Mouse (Mus musculus): Measurements from ENCODE around the gene App. TPM values are rescaled to one million over a fixed set of nuclear protein-coding genes. Genes with fewer than 3 reads are reported as not detected.

App gene
- polyA plus RNA-seq, 1 experiment from 2014 or later, result 239 TPM

GRCm38 (mm10) chr16:85084152-85084551, 89.4 kb downstream of the App start:
- Histone ChIP-seq H3K27ac (replicated peaks; ENCODE audit: low read depth, low read length) (no peak overlapping the region), H3K4me1 (ENCODE audit: control insufficient read depth, insufficient read depth, low read length) (peaks cover 7% of the 10 kb centered on the region), H3K4me2 (ENCODE audit: low read depth, low read length) (no peak overlapping the region), H3K9ac (ENCODE audit: low read depth, low read length) (no peak overlapping the region), H3K4me3 (ENCODE audit: low read depth, low read length) (no peak overlapping the region), H3K36me3 (ENCODE audit: control insufficient read depth, insufficient read depth, low read length) (peaks cover 25% of the 10 kb centered on the region), H3K27me3 (replicated peaks; ENCODE audit: control insufficient read depth, insufficient read depth, low read length) (no peaks in the 10 kb centered on the region), H3K9me3 (ENCODE audit: control insufficient read depth, low read length) (no peaks in the 10 kb centered on the region)
- DNase-seq (ENCODE audit: low spot score) (no peak), ATAC-seq (ENCODE audit: low read depth) (no peak)
- WGBS, result 78% methylated on average over 1 of the region's 1 CpGs

- ATAC-seq (ENCODE audit: low read depth) (no peak), DNase-seq (ENCODE audit: low spot score) (no peak)
- no peak overlapping the region for H3K4me3 ChIP-seq (ENCODE audit: low read depth, low read length)
- no peaks in the 10 kb centered on the region for H3K4me1 ChIP-seq (ENCODE audit: control insufficient read depth, insufficient read depth, low read length)
- H3K27ac ChIP-seq (replicated peaks; ENCODE audit: low read depth, low read length), result no peak overlapping the region
- H3K4me2 ChIP-seq (ENCODE audit: low read depth, low read length), result no peak overlapping the region
- peaks cover 62% of the 10 kb centered on the region for H3K36me3 ChIP-seq (ENCODE audit: control insufficient read depth, insufficient read depth, low read length)
- H3K9me3 ChIP-seq (ENCODE audit: control insufficient read depth, low read length), result no peaks in the 10 kb centered on the region
- H3K27me3 ChIP-seq (replicated peaks; ENCODE audit: control insufficient read depth, insufficient read depth, low read length), result no peaks in the 10 kb centered on the region
- no peak overlapping the region for H3K9ac ChIP-seq (ENCODE audit: low read depth, low read length)
- WGBS, result 78% methylated on average over 2 of the region's 2 CpGs
Measured at GRCm38 (mm10) chr16:85075330-85075729, 98.2 kb downstream of the App start.

GRCm38 (mm10) chr16:85074889-85075288, 98.7 kb downstream of the App start:
- ATAC-seq (ENCODE audit: low read depth) (no peak), DNase-seq (ENCODE audit: low spot score) (no peak)
- Histone ChIP-seq H3K27ac (replicated peaks; ENCODE audit: low read depth, low read length) (no peak overlapping the region), H3K4me1 (ENCODE audit: control insufficient read depth, insufficient read depth, low read length) (no peaks in the 10 kb centered on the region), H3K9me3 (ENCODE audit: control insufficient read depth, low read length) (no peaks in the 10 kb centered on the region), H3K4me3 (ENCODE audit: low read depth, low read length) (no peak overlapping the region), H3K27me3 (replicated peaks; ENCODE audit: control insufficient read depth, insufficient read depth, low read length) (no peaks in the 10 kb centered on the region), H3K4me2 (ENCODE audit: low read depth, low read length) (no peak overlapping the region), H3K9ac (ENCODE audit: low read depth, low read length) (no peak overlapping the region), H3K36me3 (ENCODE audit: control insufficient read depth, insufficient read depth, low read length) (peaks cover 59% of the 10 kb centered on the region)
- 83% methylated on average over 6 of the region's 6 CpGs for WGBS

GRCm38 (mm10) chr16:85072624-85073023, 100.9 kb downstream of the App start:
- Histone ChIP-seq H3K9ac (ENCODE audit: low read depth, low read length) (no peak overlapping the region), H3K27ac (replicated peaks; ENCODE audit: low read depth, low read length) (no peak overlapping the region), H3K4me2 (ENCODE audit: low read depth, low read length) (no peak overlapping the region), H3K9me3 (ENCODE audit: control insufficient read depth, low read length) (no peaks in the 10 kb centered on the region), H3K4me3 (ENCODE audit: low read depth, low read length) (no peak overlapping the region), H3K27me3 (replicated peaks; ENCODE audit: control insufficient read depth, insufficient read depth, low read length) (no peaks in the 10 kb centered on the region), H3K4me1 (ENCODE audit: control insufficient read depth, insufficient read depth, low read length) (no peaks in the 10 kb centered on the region), H3K36me3 (ENCODE audit: control insufficient read depth, insufficient read depth, low read length) (peaks cover 41% of the 10 kb centered on the region)
- ATAC-seq (ENCODE audit: low read depth), result no peak
- DNase-seq (ENCODE audit: low spot score), result no peak
- WGBS, result 92% methylated on average over 12 of the region's 12 CpGs

- DNase-seq (ENCODE audit: low spot score) (no peak), ATAC-seq (ENCODE audit: low read depth) (no peak)
- no peaks in the 10 kb centered on the region for H3K27me3 ChIP-seq (replicated peaks; ENCODE audit: control insufficient read depth, insufficient read depth, low read length)
- WGBS, result 95% methylated on average over 12 of the region's 12 CpGs
- no peak overlapping the region for H3K4me3 ChIP-seq (ENCODE audit: low read depth, low read length)
- H3K4me1 ChIP-seq (ENCODE audit: control insufficient read depth, insufficient read depth, low read length), result no peaks in the 10 kb centered on the region
- no peaks in the 10 kb centered on the region for H3K9me3 ChIP-seq (ENCODE audit: control insufficient read depth, low read length)
- H3K27ac ChIP-seq (replicated peaks; ENCODE audit: low read depth, low read length), result no peak overlapping the region
- peaks cover 34% of the 10 kb centered on the region for H3K36me3 ChIP-seq (ENCODE audit: control insufficient read depth, insufficient read depth, low read length)
- H3K9ac ChIP-seq (ENCODE audit: low read depth, low read length), result no peak overlapping the region
- H3K4me2 ChIP-seq (ENCODE audit: low read depth, low read length), result no peak overlapping the region
Measured at GRCm38 (mm10) chr16:85071791-85072190, 101.8 kb downstream of the App start.

GRCm38 (mm10) chr16:85071248-85071647, 102.3 kb downstream of the App start:
- Histone ChIP-seq H3K4me3 (ENCODE audit: low read depth, low read length) (no peak overlapping the region), H3K36me3 (ENCODE audit: control insufficient read depth, insufficient read depth, low read length) (peaks cover 29% of the 10 kb centered on the region), H3K4me1 (ENCODE audit: control insufficient read depth, insufficient read depth, low read length) (no peaks in the 10 kb centered on the region), H3K4me2 (ENCODE audit: low read depth, low read length) (no peak overlapping the region), H3K9ac (ENCODE audit: low read depth, low read length) (no peak overlapping the region), H3K9me3 (ENCODE audit: control insufficient read depth, low read length) (no peaks in the 10 kb centered on the region), H3K27me3 (replicated peaks; ENCODE audit: control insufficient read depth, insufficient read depth, low read length) (no peaks in the 10 kb centered on the region), H3K27ac (replicated peaks; ENCODE audit: low read depth, low read length) (no peak overlapping the region)
- WGBS, result 100% methylated on average over 1 of the region's 1 CpGs
- ATAC-seq (ENCODE audit: low read depth) (no peak), DNase-seq (ENCODE audit: low spot score) (no peak)

- ATAC-seq (ENCODE audit: low read depth) (no peak), DNase-seq (ENCODE audit: low spot score) (no peak)
- Histone ChIP-seq H3K9me3 (ENCODE audit: control insufficient read depth, low read length) (no peaks in the 10 kb centered on the region), H3K27me3 (replicated peaks; ENCODE audit: control insufficient read depth, insufficient read depth, low read length) (no peaks in the 10 kb centered on the region), H3K36me3 (ENCODE audit: control insufficient read depth, insufficient read depth, low read length) (peaks cover 12% of the 10 kb centered on the region), H3K27ac (replicated peaks; ENCODE audit: low read depth, low read length) (no peak overlapping the region), H3K4me2 (ENCODE audit: low read depth, low read length) (no peak overlapping the region), H3K4me3 (ENCODE audit: low read depth, low read length) (no peak overlapping the region), H3K9ac (ENCODE audit: low read depth, low read length) (no peak overlapping the region), H3K4me1 (ENCODE audit: control insufficient read depth, insufficient read depth, low read length) (no peaks in the 10 kb centered on the region)
- 87% methylated on average over 13 of the region's 13 CpGs for WGBS
Measured at GRCm38 (mm10) chr16:85067254-85067893, 106.2 kb downstream of the App start.

GRCm38 (mm10) chr16:85066227-85066626, 107.3 kb downstream of the App start:
- Histone ChIP-seq H3K36me3 (ENCODE audit: control insufficient read depth, insufficient read depth, low read length) (peaks cover 6% of the 10 kb centered on the region; the same call in 1 of the 2 replicates), H3K4me3 (ENCODE audit: low read depth, low read length) (no peak overlapping the region), H3K4me1 (ENCODE audit: control insufficient read depth, insufficient read depth, low read length) (no peaks in the 10 kb centered on the region), H3K9ac (ENCODE audit: low read depth, low read length) (no peak overlapping the region), H3K27me3 (replicated peaks; ENCODE audit: control insufficient read depth, insufficient read depth, low read length) (no peaks in the 10 kb centered on the region), H3K4me2 (ENCODE audit: low read depth, low read length) (no peak overlapping the region), H3K9me3 (ENCODE audit: control insufficient read depth, low read length) (0 out of 2 replicates have a peak, but pooled peaks cover 6% of the 10 kb centered on the region), H3K27ac (replicated peaks; ENCODE audit: low read depth, low read length) (no peak overlapping the region)
- DNase-seq (ENCODE audit: low spot score) (no peak), ATAC-seq (ENCODE audit: low read depth) (no peak)
- 82% methylated on average over 11 of the region's 11 CpGs for WGBS

GRCm38 (mm10) chr16:85064800-85065199, 108.8 kb downstream of the App start:
- H3K4me1 ChIP-seq (ENCODE audit: control insufficient read depth, insufficient read depth, low read length), result no peaks in the 10 kb centered on the region
- H3K27me3 ChIP-seq (replicated peaks; ENCODE audit: control insufficient read depth, insufficient read depth, low read length), result no peaks in the 10 kb centered on the region
- no peak overlapping the region for H3K4me2 ChIP-seq (ENCODE audit: low read depth, low read length)
- H3K9ac ChIP-seq (ENCODE audit: low read depth, low read length), result no peak overlapping the region
- 0 out of 2 replicates have a peak, but pooled peaks cover 9% of the 10 kb centered on the region for H3K9me3 ChIP-seq (ENCODE audit: control insufficient read depth, low read length)
- no peak overlapping the region for H3K4me3 ChIP-seq (ENCODE audit: low read depth, low read length)
- no peak overlapping the region for H3K27ac ChIP-seq (replicated peaks; ENCODE audit: low read depth, low read length)
- ATAC-seq (ENCODE audit: low read depth), result no peak
- 82% methylated on average over 6 of the region's 6 CpGs for WGBS
- H3K36me3 ChIP-seq (ENCODE audit: control insufficient read depth, insufficient read depth, low read length), result peaks cover 9% of the 10 kb centered on the region; the same call in 1 of the 2 replicates
- no peak for DNase-seq (ENCODE audit: low spot score)

All from embryonic facial prominence, embryonic 14.5 days (tissue).